In genomic region chr1:87892499-87892898, GRCm38 (mm10) we compare ENCODE assay signal across 14 mouse cellular contexts. TPM values are rescaled to one million over a fixed set of nuclear protein-coding genes. Genes with fewer than 3 reads are reported as not detected.
DNase-seq lines count a peak whose midpoint lies in the region; ATAC-seq and TF ChIP-seq lines count a peak whose summit lies in the region.
"Had no signal": no experiment of that assay in that cellular context is flagged by ENCODE, and none has a peak within 500 bp of the region (broad histone marks: within the 10 kb centered on the region; RNA-seq: fewer than 3 reads in every experiment).

No protein-coding gene starts in this region.

- no peaks in the 10 kb centered on the region for H3K9me3 ChIP-seq in kidney, embryonic 14.5 days (ENCODE audit: control insufficient read depth, low read length)
- H3K9me3 ChIP-seq in intestine, embryonic 14.5 days (ENCODE audit: control insufficient read depth, low read length), result no peaks in the 10 kb centered on the region
- H3K9me3 ChIP-seq in stomach, postnatal 0 days (ENCODE audit: control insufficient read depth, low read length), result no peaks in the 10 kb centered on the region
- no peaks in the 10 kb centered on the region for H3K9me3 ChIP-seq in forebrain, embryonic 13.5 days (replicated peaks)
- H3K9me3 ChIP-seq: embryonic facial prominence, embryonic 15.5 days; limb, embryonic 13.5 days; lung, embryonic 15.5 days had no signal

- no peak for TF ChIP-seq POLR2A in kidney, adult 2 months (IDR thresholded peaks at IDR 0.05; ENCODE audit: low read depth, low read length)

- H3K4me1 ChIP-seq in kidney, adult 2 months (ENCODE audit: control insufficient read depth, insufficient read depth, low read length), result peaks cover 20% of the 10 kb centered on the region; the same call in 1 of the 2 replicates
- no peaks in the 10 kb centered on the region for H3K4me1 ChIP-seq in kidney, embryonic 14.5 days (ENCODE audit: control insufficient read depth, insufficient read depth, low read length)
- no peaks in the 10 kb centered on the region for H3K4me1 ChIP-seq in intestine, embryonic 14.5 days (replicated peaks; ENCODE audit: control insufficient read depth, insufficient read depth, low read length)
- no peaks in the 10 kb centered on the region for H3K4me1 ChIP-seq in stomach, postnatal 0 days (replicated peaks; ENCODE audit: control insufficient read depth, insufficient read depth)
- 0 out of 2 replicates have a peak, but pooled peaks cover 3% of the 10 kb centered on the region for H3K4me1 ChIP-seq in forebrain, embryonic 13.5 days
- H3K4me1 ChIP-seq: limb, embryonic 13.5 days had no signal

- H3K27ac ChIP-seq in kidney, adult 2 months (ENCODE audit: insufficient read depth, low read depth, low read length), result peak overlapping the region; percentile 57
- H3K27ac ChIP-seq in kidney, embryonic 14.5 days (ENCODE audit: low read depth, low read length), result no peak overlapping the region
- no peak overlapping the region for H3K27ac ChIP-seq in intestine, embryonic 14.5 days (ENCODE audit: low read depth)
- H3K27ac ChIP-seq in stomach, postnatal 0 days (replicated peaks), result peak overlapping the region; percentile 42
- no peak overlapping the region for H3K27ac ChIP-seq in forebrain, embryonic 13.5 days
- H3K27ac ChIP-seq: embryonic facial prominence, embryonic 15.5 days; limb, embryonic 13.5 days had no signal

- TF ChIP-seq CTCF in kidney, adult 2 months (conservative IDR thresholded peaks at IDR 0.05; ENCODE audit: insufficient read depth, insufficient read length, low read depth, low read length), result no peak
- no peak for TF ChIP-seq CTCF in stomach, postnatal 0 days (IDR thresholded peaks at IDR 0.05; ENCODE audit: low read depth)

- no peaks in the 10 kb centered on the region; the same call in 1 of the 2 replicates for H3K27me3 ChIP-seq in kidney, adult 2 months (replicated peaks; ENCODE audit: control insufficient read depth, insufficient read depth, low read length)
- no peaks in the 10 kb centered on the region for H3K27me3 ChIP-seq in kidney, embryonic 14.5 days (ENCODE audit: control insufficient read depth, insufficient read depth, low read length)
- H3K27me3 ChIP-seq in intestine, embryonic 14.5 days (replicated peaks; ENCODE audit: control insufficient read depth, insufficient read depth, low read length), result no peaks in the 10 kb centered on the region
- H3K27me3 ChIP-seq in stomach, postnatal 0 days (ENCODE audit: control insufficient read depth, insufficient read depth, low read length), result no peaks in the 10 kb centered on the region
- no peaks in the 10 kb centered on the region for H3K27me3 ChIP-seq in forebrain, embryonic 13.5 days
- H3K27me3 ChIP-seq: embryonic facial prominence, embryonic 15.5 days; limb, embryonic 13.5 days; lung, embryonic 15.5 days had no signal

- peak; percentile 85 for DNase-seq in kidney, adult 2 months
- DNase-seq in intestine, embryonic 14.5 days (ENCODE audit: low spot score), result no peak
- peak; percentile 64 for DNase-seq in kidney, postnatal 14 days
- DNase-seq in stomach, postnatal 0 days (ENCODE audit: low spot score), result peak; percentile 78
- DNase-seq in gastrocnemius, postnatal 4 days (ENCODE audit: low spot score in 2 of 2), result no peak
- DNase-seq: cerebellum, adult 2 months; layer of hippocampus, adult 9-11 months; midbrain, embryonic 14.5 days had no signal

- H3K9ac ChIP-seq in kidney, embryonic 14.5 days (ENCODE audit: low read depth, low read length), result no peak overlapping the region
- H3K9ac ChIP-seq in intestine, embryonic 14.5 days (ENCODE audit: low read length), result no peak overlapping the region
- H3K9ac ChIP-seq in stomach, postnatal 0 days (ENCODE audit: low read length), result no peak overlapping the region
- no peak overlapping the region for H3K9ac ChIP-seq in forebrain, embryonic 13.5 days
- H3K9ac ChIP-seq: embryonic facial prominence, embryonic 15.5 days; limb, embryonic 13.5 days; lung, embryonic 15.5 days had no signal

- WGBS in kidney, adult 2 months, result 62% methylated on average over 2 of the region's 2 CpGs
- 81% methylated on average over 2 of the region's 2 CpGs for WGBS in kidney, embryonic 14.5 days
- WGBS in intestine, embryonic 14.5 days, result 71% methylated on average over 2 of the region's 2 CpGs
- 70% methylated on average over 2 of the region's 2 CpGs for WGBS in stomach, postnatal 0 days
- WGBS in forebrain, embryonic 13.5 days, result 32% methylated on average over 2 of the region's 2 CpGs

- no peak overlapping the region for H3K4me2 ChIP-seq in kidney, embryonic 14.5 days (replicated peaks; ENCODE audit: low read depth, low read length)
- H3K4me2 ChIP-seq in intestine, embryonic 14.5 days (ENCODE audit: low read length), result no peak overlapping the region
- H3K4me2 ChIP-seq in stomach, postnatal 0 days (replicated peaks; ENCODE audit: low read depth), result peak overlapping the region; percentile 19; the same call in 1 of the 2 replicates
- H3K4me2 ChIP-seq in forebrain, embryonic 13.5 days, result no peak overlapping the region
- H3K4me2 ChIP-seq: embryonic facial prominence, embryonic 15.5 days; limb, embryonic 13.5 days; lung, embryonic 15.5 days had no signal

- no peak for ATAC-seq in kidney, embryonic 14.5 days (ENCODE audit: low FRiP score, low TSS enrichment)
- 0 out of 2 replicates have a peak, but pooled peaks have one; percentile 55 for ATAC-seq in intestine, embryonic 14.5 days (replicated peaks; ENCODE audit: low FRiP score, low TSS enrichment, low read depth)
- ATAC-seq in stomach, postnatal 0 days (ENCODE audit: low FRiP score, low TSS enrichment), result peak; percentile 94
- ATAC-seq in forebrain, embryonic 13.5 days, result no peak
- ATAC-seq: hindbrain, embryonic 16.5 days had no signal

- no peaks in the 10 kb centered on the region for H3K36me3 ChIP-seq in kidney, adult 2 months (ENCODE audit: control insufficient read depth, insufficient read depth, low read length)
- no peaks in the 10 kb centered on the region for H3K36me3 ChIP-seq in kidney, embryonic 14.5 days (ENCODE audit: control insufficient read depth, insufficient read depth, low read length)
- no peaks in the 10 kb centered on the region for H3K36me3 ChIP-seq in intestine, embryonic 14.5 days (ENCODE audit: control insufficient read depth, insufficient read depth, low read length)
- no peaks in the 10 kb centered on the region for H3K36me3 ChIP-seq in stomach, postnatal 0 days (ENCODE audit: control insufficient read depth, insufficient read depth, low read length)
- 0 out of 2 replicates have a peak, but pooled peaks cover under 1% of the 10 kb centered on the region for H3K36me3 ChIP-seq in forebrain, embryonic 13.5 days (ENCODE audit: poor library complexity, severe bottlenecking)
- H3K36me3 ChIP-seq: embryonic facial prominence, embryonic 15.5 days; lung, embryonic 15.5 days had no signal

- TF ChIP-seq EP300 in stomach, postnatal 0 days (optimal IDR thresholded peaks at IDR 0.05), result no peak

- H3K4me3 ChIP-seq in kidney, adult 2 months (ENCODE audit: insufficient read depth, low read depth, low read length), result no peak overlapping the region
- no peak overlapping the region for H3K4me3 ChIP-seq in kidney, embryonic 14.5 days (ENCODE audit: low read length)
- H3K4me3 ChIP-seq in intestine, embryonic 14.5 days (ENCODE audit: low read depth, low read length), result no peak overlapping the region
- H3K4me3 ChIP-seq in stomach, postnatal 0 days (ENCODE audit: low read depth, low read length), result no peak overlapping the region
- H3K4me3 ChIP-seq in forebrain, embryonic 13.5 days, result no peak overlapping the region
- H3K4me3 ChIP-seq: embryonic facial prominence, embryonic 15.5 days; limb, embryonic 13.5 days; lung, embryonic 15.5 days had no signal

RNA-seq across cellular contexts. Expression of gene Dgkd, which starts 39.4 kb away (rescaled TPM):
- 31.4 and 32.1 TPM in 2 replicates for polyA plus RNA-seq in kidney, adult 2 months (2012; rRNA removed)
- polyA plus RNA-seq in kidney, embryonic 14.5 days (2014; fragmentation: Nextera tagmentation; extraction: Ambion mirVana), result 18.1 and 32.6 TPM in 2 replicates
- polyA plus RNA-seq in intestine, embryonic 14.5 days (2014; fragmentation: Nextera tagmentation; extraction: Ambion mirVana), result 38.4 and 38.6 TPM in 2 replicates
- polyA plus RNA-seq in stomach, postnatal 0 days (2015; fragmentation: Nextera tagmentation; extraction: Ambion mirVana), result 8.7 and 9.5 TPM in 2 replicates
- 36.6 and 43.6 TPM in 2 replicates for polyA plus RNA-seq in forebrain, embryonic 13.5 days (2015; fragmentation: Nextera tagmentation; extraction: Ambion mirVana)
- total RNA-seq in gastrocnemius, postnatal 4 days (2021), result 10 to 100 TPM; 48.4 to 50.2 TPM

Comparison
In these comparisons a context has a peak if more than half of its experiments do, and no peak if none do; other contexts are left out.
1. H3K27ac ChIP-seq: peak in kidney, adult 2 months (single experiment) and stomach, postnatal 0 days (single experiment); none in kidney, embryonic 14.5 days (single experiment), intestine, embryonic 14.5 days (single experiment) and forebrain, embryonic 13.5 days (single experiment).
2. DNase-seq: peak in kidney, adult 2 months (single experiment), kidney, postnatal 14 days (single experiment) and stomach, postnatal 0 days (single experiment); none in intestine, embryonic 14.5 days (single experiment) and gastrocnemius, postnatal 4 days (0 of 2).
3. ATAC-seq: peak in intestine, embryonic 14.5 days (single experiment) and stomach, postnatal 0 days (single experiment); none in kidney, embryonic 14.5 days (single experiment) and forebrain, embryonic 13.5 days (single experiment).